Mouse (Mus musculus) lung, embryonic 14.5 days (tissue): ENCODE measurements around the gene Pink1. TPM values are rescaled to one million over a fixed set of nuclear protein-coding genes. Genes with fewer than 3 reads are reported as not detected.
A peak's percentile ranks its signal among the peaks of the same experiment; 100 is the strongest.

Source experiments
- ATAC-seq: fragments of 200-750 bp; cut with Nextera tagmentation; 2 replicates; pipeline ENCODE4 v1.8.0; 2017; ENCODE audit warnings: mild to moderate bottlenecking, moderate TSS enrichment, moderate library complexity; ENCODE audit not compliant: insufficient read depth
- DNase-seq: peaks from one replicate; pipeline ENCODE4 v3.0.0-alpha.2; 2015
- H3K27ac ChIP-seq: fragments of 300-500 bp; sonication (generic); 2 replicates; pipeline ENCODE4 v1.5.1; 2014; ENCODE audit warnings: low read depth, mild to moderate bottlenecking, moderate library complexity
- H3K27me3 ChIP-seq: fragments of 300-500 bp; sonication (generic); 2 replicates; pipeline ENCODE4 v1.6.1; 2014; ENCODE audit warnings: low read length, control low read depth; ENCODE audit not compliant: insufficient read depth
- H3K36me3 ChIP-seq: fragments of 300-500 bp; sonication (generic); 2 replicates; pipeline ENCODE4 v1.6.1; 2014; ENCODE audit warnings: control low read depth; ENCODE audit not compliant: insufficient read depth
- H3K4me1 ChIP-seq: fragments of 300-500 bp; sonication (generic); 2 replicates; pipeline ENCODE4 v1.6.1; 2014; ENCODE audit warnings: antibody characterized with exemption, control low read depth; ENCODE audit not compliant: insufficient read depth
- H3K4me2 ChIP-seq: fragments of 300-500 bp; sonication (generic); 2 replicates; pipeline ENCODE4 v1.6.1; 2014; ENCODE audit warnings: mild to moderate bottlenecking
- H3K4me3 ChIP-seq: fragments of 300-500 bp; sonication (generic); 2 replicates; pipeline ENCODE4 v1.5.1; 2014; ENCODE audit warnings: low read depth, low read length
- H3K9ac ChIP-seq: fragments of 300-500 bp; sonication (generic); 2 replicates; pipeline ENCODE4 v1.6.1; 2014
- H3K9me3 ChIP-seq: fragments of 300-500 bp; sonication (generic); 2 replicates; pipeline ENCODE4 v1.6.1; 2016; ENCODE audit warnings: low read depth, low read length, control low read depth
- CTCF ChIP-seq: IDR thresholded peaks from 2 replicates; pipeline ENCODE4 v1.5.1; 2016; ENCODE audit warnings: antibody characterized with exemption, low read depth
- WGBS: fragments of 180-500 bp; shearing (Covaris S2); extraction: QIAGEN DNeasy Blood & Tissue Kit; methylation state at CpG from one replicate; pipeline ENCODE4 v1.1.7; 2014; 5-methylcytosine and 5-hydroxymethylcytosine counted together
- polyA plus RNA-seq: library from polyadenylated mRNA; unstranded; fragments of >200 nt; fragmentation: Nextera tagmentation; extraction: Ambion mirVana; gene quantifications from 2 replicates; pipeline ENCODE4 v1.2.1, GENCODE M21; 2014

Pink1 gene
- polyA plus RNA-seq, 1 experiment from 2014 or later: 22.2 TPM

GRCm38 (mm10) chr4:138315781-138316180 is 10.3 kb downstream of the Pink1 start:
- H3K36me3 ChIP-seq: peaks cover 60% of the 10 kb centered on the region
- no peaks in the 10 kb centered on the region for H3K9me3 ChIP-seq
- no peaks in the 10 kb centered on the region for H3K27me3 ChIP-seq
- no peaks in the 10 kb centered on the region for H3K4me1 ChIP-seq
- no peak for ATAC-seq
- no peak overlapping the region for H3K4me3 ChIP-seq
- H3K27ac ChIP-seq: no peak overlapping the region
- no peak overlapping the region for H3K9ac ChIP-seq
- no peak overlapping the region for H3K4me2 ChIP-seq
- 69% methylated on average over 9 of the region's 9 CpGs for WGBS
- DNase-seq: peak; percentile 50
- TF ChIP-seq CTCF: peak; percentile 70

GRCm38 (mm10) chr4:138313795-138314194 is 12.3 kb downstream of the Pink1 start:
- no peak overlapping the region for H3K4me3 ChIP-seq
- no peak for ATAC-seq
- peaks cover 78% of the 10 kb centered on the region for H3K36me3 ChIP-seq
- H3K4me1 ChIP-seq: no peaks in the 10 kb centered on the region
- H3K9ac ChIP-seq: no peak overlapping the region
- H3K27me3 ChIP-seq: no peaks in the 10 kb centered on the region
- no peak for DNase-seq
- 87% methylated on average over 4 of the region's 4 CpGs for WGBS
- no peak overlapping the region for H3K4me2 ChIP-seq
- H3K9me3 ChIP-seq: no peaks in the 10 kb centered on the region
- TF ChIP-seq CTCF: no peak
- no peak overlapping the region for H3K27ac ChIP-seq

- Histone ChIP-seq H3K36me3 (peaks cover 86% of the 10 kb centered on the region), H3K9me3 (no peaks in the 10 kb centered on the region), H3K4me1 (no peaks in the 10 kb centered on the region), H3K4me3 (no peak overlapping the region), H3K4me2 (no peak overlapping the region), H3K27ac (no peak overlapping the region), H3K9ac (no peak overlapping the region), H3K27me3 (no peaks in the 10 kb centered on the region)
- no peak for DNase-seq
- no peak for ATAC-seq
- no peak for TF ChIP-seq CTCF
- WGBS: 90% methylated on average over 11 of the region's 11 CpGs
Measured at GRCm38 (mm10) chr4:138313021-138313420, 13.1 kb downstream of the Pink1 start.

GRCm38 (mm10) chr4:138312105-138312504 is 14.0 kb downstream of the Pink1 start:
- Histone ChIP-seq H3K9ac (no peak overlapping the region), H3K36me3 (peaks cover 88% of the 10 kb centered on the region), H3K9me3 (no peaks in the 10 kb centered on the region), H3K4me1 (no peaks in the 10 kb centered on the region), H3K27ac (no peak overlapping the region), H3K4me3 (no peak overlapping the region), H3K4me2 (no peak overlapping the region), H3K27me3 (no peaks in the 10 kb centered on the region)
- WGBS: 95% methylated on average over 3 of the region's 3 CpGs
- no peak for TF ChIP-seq CTCF
- ATAC-seq (no peak), DNase-seq (no peak)

- H3K4me2 ChIP-seq: no peak overlapping the region
- H3K27ac ChIP-seq: no peak overlapping the region
- WGBS: 46% methylated on average over 8 of the region's 8 CpGs
- no peaks in the 10 kb centered on the region for H3K4me1 ChIP-seq
- ATAC-seq (peak; percentile 36; the same call in 1 of the 2 replicates), DNase-seq (peak; percentile 56)
- peaks cover 88% of the 10 kb centered on the region for H3K36me3 ChIP-seq
- H3K4me3 ChIP-seq: no peak overlapping the region
- TF ChIP-seq CTCF: peak; percentile 84
- H3K9ac ChIP-seq: no peak overlapping the region
- no peaks in the 10 kb centered on the region for H3K27me3 ChIP-seq
- no peaks in the 10 kb centered on the region for H3K9me3 ChIP-seq
Measured at GRCm38 (mm10) chr4:138311595-138311994, 14.5 kb downstream of the Pink1 start.

- H3K36me3 ChIP-seq: peaks cover 81% of the 10 kb centered on the region
Measured at GRCm38 (mm10) chr4:138310311-138310910, 15.7 kb downstream of the Pink1 start.

GRCm38 (mm10) chr4:138307739-138308138 is 18.4 kb downstream of the Pink1 start:
- no peaks in the 10 kb centered on the region for H3K27me3 ChIP-seq
- H3K4me3 ChIP-seq: no peak overlapping the region
- TF ChIP-seq CTCF: no peak
- no peak overlapping the region for H3K4me2 ChIP-seq
- H3K4me1 ChIP-seq: peaks cover 7% of the 10 kb centered on the region; the same call in 1 of the 2 replicates
- no peak overlapping the region for H3K27ac ChIP-seq
- DNase-seq (no peak), ATAC-seq (no peak)
- 81% methylated on average over 12 of the region's 12 CpGs for WGBS
- H3K36me3 ChIP-seq: peaks cover 56% of the 10 kb centered on the region
- no peaks in the 10 kb centered on the region for H3K9me3 ChIP-seq
- H3K9ac ChIP-seq: no peak overlapping the region

More at GRCm38 (mm10) chr4:138310311-138310910, 15.7 kb downstream of the Pink1 start:
- no peak overlapping the region for H3K9ac ChIP-seq
- H3K4me2 ChIP-seq: no peak overlapping the region
- no peak for DNase-seq
- H3K9me3 ChIP-seq: no peaks in the 10 kb centered on the region
- no peaks in the 10 kb centered on the region for H3K27me3 ChIP-seq
- peaks cover 6% of the 10 kb centered on the region; the same call in 1 of the 2 replicates for H3K4me1 ChIP-seq
- ATAC-seq: no peak
- no peak for TF ChIP-seq CTCF
- WGBS: 92% methylated on average over 19 of the region's 19 CpGs
- H3K27ac ChIP-seq: no peak overlapping the region
- no peak overlapping the region for H3K4me3 ChIP-seq
